Mouse (Mus musculus): ENCODE data around the gene Hist2h3c2.

DNA sequence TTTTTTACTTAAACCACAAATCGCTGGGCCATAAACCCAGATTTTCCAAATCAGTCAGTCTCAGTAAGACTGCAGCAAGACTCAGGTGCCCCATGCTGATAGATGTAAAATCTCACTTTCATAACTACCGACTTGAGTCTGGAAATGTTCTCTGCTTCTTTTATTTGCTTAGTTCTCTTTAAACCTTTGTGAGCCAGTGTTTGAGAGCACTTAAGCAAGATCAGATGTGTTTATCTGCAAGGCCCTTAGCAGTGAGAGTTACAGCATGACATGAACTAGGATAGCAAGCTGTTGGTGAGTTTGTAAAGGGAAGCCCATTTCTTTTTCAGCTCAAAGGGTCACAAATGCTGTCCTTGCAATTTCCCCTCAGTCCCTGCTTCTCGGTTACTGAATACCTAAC is 18.3 kb upstream of the Hist2h3c2 start:
- no peak for TF ChIP-seq POLR2A (IDR thresholded peaks at IDR 0.05; ENCODE audit: insufficient read depth, low read length)
- TF ChIP-seq EP300 (IDR thresholded peaks at IDR 0.05; ENCODE audit: insufficient read depth, low read depth, low read length), result no peak
- no peak for TF ChIP-seq CTCF (IDR thresholded peaks at IDR 0.05; ENCODE audit: low read depth, low read length)

Measured in ES-Bruce4 (cell line).